Mouse (Mus musculus): ENCODE measurements around the gene Poldip2. TPM values are rescaled to one million over a fixed set of nuclear protein-coding genes. Genes with fewer than 3 reads are reported as not detected.

Gene Poldip2
- polyA plus RNA-seq, 1 experiment from 2014 or later = 130 TPM

- Histone ChIP-seq H3K27ac (ENCODE audit: low read depth, low read length) (no peak overlapping the region), H3K9me3 (replicated peaks; ENCODE audit: control insufficient read depth, low read length) (no peaks in the 10 kb centered on the region), H3K36me3 (ENCODE audit: control insufficient read depth, insufficient read depth, low read length) (no peaks in the 10 kb centered on the region), H3K4me1 (ENCODE audit: control insufficient read depth, insufficient read depth, low read length) (peaks cover 24% of the 10 kb centered on the region), H3K4me3 (ENCODE audit: low read depth, low read length) (no peak overlapping the region), H3K4me2 (no peak overlapping the region; the same call in 1 of the 2 replicates), H3K9ac (ENCODE audit: low read depth, low read length) (no peak overlapping the region), H3K27me3 (ENCODE audit: control insufficient read depth, insufficient read depth, low read length) (no peaks in the 10 kb centered on the region)
- ATAC-seq (replicated peaks; ENCODE audit: insufficient number of reproducible peaks, low FRiP score, low TSS enrichment) = no peak
- WGBS (ENCODE audit: insufficient replicate concordance) = 37% methylated on average over 3 of the region's 3 CpGs
Measured at GRCm38 (mm10) chr11:78467932-78468331, 44.1 kb upstream of the Poldip2 start.

GRCm38 (mm10) chr11:78471326-78472103, 40.5 kb upstream of the Poldip2 start:
- no peaks in the 10 kb centered on the region for H3K36me3 ChIP-seq (ENCODE audit: control insufficient read depth, insufficient read depth, low read length)
- H3K9ac ChIP-seq (ENCODE audit: low read depth, low read length) = no peak overlapping the region
- H3K4me1 ChIP-seq (ENCODE audit: control insufficient read depth, insufficient read depth, low read length) = peaks cover 3% of the 10 kb centered on the region; the same call in 1 of the 2 replicates
- H3K9me3 ChIP-seq (replicated peaks; ENCODE audit: control insufficient read depth, low read length) = no peaks in the 10 kb centered on the region
- H3K27ac ChIP-seq (ENCODE audit: low read depth, low read length) = no peak overlapping the region
- H3K4me3 ChIP-seq (ENCODE audit: low read depth, low read length) = no peak overlapping the region
- no peaks in the 10 kb centered on the region for H3K27me3 ChIP-seq (ENCODE audit: control insufficient read depth, insufficient read depth, low read length)
- ATAC-seq (replicated peaks; ENCODE audit: insufficient number of reproducible peaks, low FRiP score, low TSS enrichment) = no peak
- WGBS (ENCODE audit: insufficient replicate concordance) = 84% methylated on average over 10 of the region's 10 CpGs
- no peak overlapping the region for H3K4me2 ChIP-seq

DNA sequence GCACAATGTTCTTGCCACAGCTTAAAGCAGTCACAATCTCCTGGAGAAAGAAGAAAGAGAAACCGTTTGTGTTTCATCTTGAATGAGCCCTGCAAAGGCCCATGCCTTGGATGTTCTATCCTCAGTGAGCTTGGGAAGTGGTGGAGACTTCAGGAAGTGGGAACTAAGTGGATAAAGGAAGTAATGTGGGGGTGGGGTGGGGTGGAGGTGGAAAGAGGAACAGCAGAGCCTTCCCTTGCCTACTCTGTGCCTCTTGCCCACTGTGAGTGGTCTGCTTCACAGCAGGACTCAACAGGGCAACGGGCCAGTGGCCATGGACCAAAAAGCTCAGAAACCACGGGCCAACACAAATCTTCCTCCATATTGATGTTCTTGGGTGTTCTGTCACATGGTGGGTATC, 36.7 kb upstream of the Poldip2 start:
- no peak for ATAC-seq (replicated peaks; ENCODE audit: insufficient number of reproducible peaks, low FRiP score, low TSS enrichment)
- Histone ChIP-seq H3K4me1 (ENCODE audit: control insufficient read depth, insufficient read depth, low read length) (no peaks in the 10 kb centered on the region), H3K36me3 (ENCODE audit: control insufficient read depth, insufficient read depth, low read length) (no peaks in the 10 kb centered on the region), H3K9ac (ENCODE audit: low read depth, low read length) (no peak overlapping the region), H3K4me2 (no peak overlapping the region), H3K9me3 (replicated peaks; ENCODE audit: control insufficient read depth, low read length) (no peaks in the 10 kb centered on the region), H3K27ac (ENCODE audit: low read depth, low read length) (no peak overlapping the region), H3K4me3 (ENCODE audit: low read depth, low read length) (no peak overlapping the region), H3K27me3 (ENCODE audit: control insufficient read depth, insufficient read depth, low read length) (no peaks in the 10 kb centered on the region)
- 73% methylated on average over 3 of the region's 3 CpGs for WGBS (ENCODE audit: insufficient replicate concordance)

- no peak overlapping the region for H3K27ac ChIP-seq (ENCODE audit: low read depth, low read length)
- no peak overlapping the region for H3K4me3 ChIP-seq (ENCODE audit: low read depth, low read length)
- H3K4me1 ChIP-seq (ENCODE audit: control insufficient read depth, insufficient read depth, low read length) = no peaks in the 10 kb centered on the region
- H3K9ac ChIP-seq (ENCODE audit: low read depth, low read length) = no peak overlapping the region
- no peak overlapping the region for H3K4me2 ChIP-seq
- no peak for ATAC-seq (replicated peaks; ENCODE audit: insufficient number of reproducible peaks, low FRiP score, low TSS enrichment)
- no peaks in the 10 kb centered on the region for H3K9me3 ChIP-seq (replicated peaks; ENCODE audit: control insufficient read depth, low read length)
- 43% methylated on average over 7 of the region's 7 CpGs for WGBS (ENCODE audit: insufficient replicate concordance)
- peaks cover 53% of the 10 kb centered on the region for H3K27me3 ChIP-seq (ENCODE audit: control insufficient read depth, insufficient read depth, low read length)
- H3K36me3 ChIP-seq (ENCODE audit: control insufficient read depth, insufficient read depth, low read length) = no peaks in the 10 kb centered on the region
Measured at GRCm38 (mm10) chr11:78483639-78484038, 28.4 kb upstream of the Poldip2 start.

GRCm38 (mm10) chr11:78488168-78488567, 23.8 kb upstream of the Poldip2 start:
- no peak for ATAC-seq (replicated peaks; ENCODE audit: insufficient number of reproducible peaks, low FRiP score, low TSS enrichment)
- Histone ChIP-seq H3K9ac (ENCODE audit: low read depth, low read length) (no peak overlapping the region), H3K27me3 (ENCODE audit: control insufficient read depth, insufficient read depth, low read length) (peaks cover 80% of the 10 kb centered on the region), H3K4me3 (ENCODE audit: low read depth, low read length) (no peak overlapping the region), H3K9me3 (replicated peaks; ENCODE audit: control insufficient read depth, low read length) (no peaks in the 10 kb centered on the region), H3K36me3 (ENCODE audit: control insufficient read depth, insufficient read depth, low read length) (no peaks in the 10 kb centered on the region), H3K4me2 (no peak overlapping the region), H3K4me1 (ENCODE audit: control insufficient read depth, insufficient read depth, low read length) (peaks cover 6% of the 10 kb centered on the region), H3K27ac (ENCODE audit: low read depth, low read length) (no peak overlapping the region)
- 3% methylated on average over 8 of the region's 8 CpGs for WGBS (ENCODE audit: insufficient replicate concordance)

DNA sequence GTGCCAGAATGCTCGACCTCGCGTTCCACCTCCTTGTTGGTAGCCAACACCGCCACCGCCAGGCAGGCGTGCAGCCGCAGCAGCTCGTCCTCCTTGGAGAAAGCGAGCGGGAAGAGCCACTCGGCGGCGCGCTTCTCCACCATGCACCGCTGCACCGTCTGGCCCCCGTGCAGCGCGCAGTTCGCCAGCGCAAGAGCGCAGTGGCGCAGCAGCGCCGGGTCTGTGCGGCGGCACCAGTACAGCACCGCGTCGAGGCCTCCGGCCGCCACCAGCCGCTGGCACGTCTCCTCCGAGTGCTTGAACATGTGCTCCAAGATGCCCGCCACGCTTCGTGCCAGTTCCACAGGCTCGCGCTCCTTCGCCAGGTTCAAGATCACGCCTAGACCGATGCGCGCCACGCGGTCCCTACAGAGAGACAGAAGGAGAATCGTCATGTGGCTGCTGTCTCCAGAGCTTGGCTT, 21.2 kb upstream of the Poldip2 start:
- no peak overlapping the region for H3K9ac ChIP-seq (ENCODE audit: low read depth, low read length)
- no peak for ATAC-seq (replicated peaks; ENCODE audit: insufficient number of reproducible peaks, low FRiP score, low TSS enrichment)
- H3K4me3 ChIP-seq (ENCODE audit: low read depth, low read length) = peak overlapping the region; percentile 28
- peaks cover 81% of the 10 kb centered on the region for H3K27me3 ChIP-seq (ENCODE audit: control insufficient read depth, insufficient read depth, low read length)
- peaks cover 6% of the 10 kb centered on the region for H3K4me1 ChIP-seq (ENCODE audit: control insufficient read depth, insufficient read depth, low read length)
- H3K4me2 ChIP-seq = peak overlapping the region; percentile 54
- H3K9me3 ChIP-seq (replicated peaks; ENCODE audit: control insufficient read depth, low read length) = no peaks in the 10 kb centered on the region
- no peak overlapping the region for H3K27ac ChIP-seq (ENCODE audit: low read depth, low read length)
- no peaks in the 10 kb centered on the region for H3K36me3 ChIP-seq (ENCODE audit: control insufficient read depth, insufficient read depth, low read length)
- 11% methylated on average over 48 of the region's 48 CpGs for WGBS (ENCODE audit: insufficient replicate concordance)

GRCm38 (mm10) chr11:78495904-78496303, 16.1 kb upstream of the Poldip2 start:
- ATAC-seq (replicated peaks; ENCODE audit: insufficient number of reproducible peaks, low FRiP score, low TSS enrichment) = no peak
- Histone ChIP-seq H3K27ac (ENCODE audit: low read depth, low read length) (no peak overlapping the region), H3K9me3 (replicated peaks; ENCODE audit: control insufficient read depth, low read length) (no peaks in the 10 kb centered on the region), H3K4me2 (no peak overlapping the region), H3K4me1 (ENCODE audit: control insufficient read depth, insufficient read depth, low read length) (peaks cover 10% of the 10 kb centered on the region), H3K9ac (ENCODE audit: low read depth, low read length) (no peak overlapping the region), H3K36me3 (ENCODE audit: control insufficient read depth, insufficient read depth, low read length) (no peaks in the 10 kb centered on the region), H3K4me3 (ENCODE audit: low read depth, low read length) (no peak overlapping the region), H3K27me3 (ENCODE audit: control insufficient read depth, insufficient read depth, low read length) (peaks cover 78% of the 10 kb centered on the region)
- WGBS (ENCODE audit: insufficient replicate concordance) = 2% methylated on average over 6 of the region's 6 CpGs

- under 1% methylated on average over 44 of the region's 44 CpGs for WGBS (ENCODE audit: insufficient replicate concordance)
- peak overlapping the region; percentile 12; the same call in 1 of the 2 replicates for H3K9ac ChIP-seq (ENCODE audit: low read depth, low read length)
- peaks cover 9% of the 10 kb centered on the region; the same call in 1 of the 2 replicates for H3K4me1 ChIP-seq (ENCODE audit: control insufficient read depth, insufficient read depth, low read length)
- peaks cover 73% of the 10 kb centered on the region for H3K27me3 ChIP-seq (ENCODE audit: control insufficient read depth, insufficient read depth, low read length)
- no peak overlapping the region for H3K27ac ChIP-seq (ENCODE audit: low read depth, low read length)
- H3K9me3 ChIP-seq (replicated peaks; ENCODE audit: control insufficient read depth, low read length) = no peaks in the 10 kb centered on the region
- peak overlapping the region; percentile 93 for H3K4me2 ChIP-seq
- H3K36me3 ChIP-seq (ENCODE audit: control insufficient read depth, insufficient read depth, low read length) = no peaks in the 10 kb centered on the region
- peak; percentile 40 for ATAC-seq (replicated peaks; ENCODE audit: insufficient number of reproducible peaks, low FRiP score, low TSS enrichment)
- peak overlapping the region; percentile 48 for H3K4me3 ChIP-seq (ENCODE audit: low read depth, low read length)
Measured at GRCm38 (mm10) chr11:78497071-78497541, 14.9 kb upstream of the Poldip2 start.

Measured in heart, embryonic 11.5 days (tissue).